Mouse (Mus musculus) liver, adult 10 weeks (tissue): ENCODE measurements around the gene Ssr4. TPM values are rescaled to one million over a fixed set of nuclear protein-coding genes. Genes with fewer than 3 reads are reported as not detected.

Experiments
- polyA plus RNA-seq: library from polyadenylated mRNA; stranded (reverse); fragments of 350-450 nt; fragmentation: Illumina TruSeq; extraction: RNeasy Lipid Tissue Mini Kit (QIAGEN cat#74804); gene quantifications from one replicate; pipeline ENCODE4 v1.2.3, GENCODE M21; 2014; ENCODE audit warnings: low read depth, low replicate concordance

The Ssr4 gene
- polyA plus RNA-seq, result 45.6 TPM

GRCm38 (mm10) chrX:73786364-73787224, at the start of gene Ssr4, which contains the start of gene Idh3g:
TSS of gene Ssr4 (plus strand) at chrX:73787028.
TSS of gene Idh3g (minus strand) at chrX:73786897.

DNA sequence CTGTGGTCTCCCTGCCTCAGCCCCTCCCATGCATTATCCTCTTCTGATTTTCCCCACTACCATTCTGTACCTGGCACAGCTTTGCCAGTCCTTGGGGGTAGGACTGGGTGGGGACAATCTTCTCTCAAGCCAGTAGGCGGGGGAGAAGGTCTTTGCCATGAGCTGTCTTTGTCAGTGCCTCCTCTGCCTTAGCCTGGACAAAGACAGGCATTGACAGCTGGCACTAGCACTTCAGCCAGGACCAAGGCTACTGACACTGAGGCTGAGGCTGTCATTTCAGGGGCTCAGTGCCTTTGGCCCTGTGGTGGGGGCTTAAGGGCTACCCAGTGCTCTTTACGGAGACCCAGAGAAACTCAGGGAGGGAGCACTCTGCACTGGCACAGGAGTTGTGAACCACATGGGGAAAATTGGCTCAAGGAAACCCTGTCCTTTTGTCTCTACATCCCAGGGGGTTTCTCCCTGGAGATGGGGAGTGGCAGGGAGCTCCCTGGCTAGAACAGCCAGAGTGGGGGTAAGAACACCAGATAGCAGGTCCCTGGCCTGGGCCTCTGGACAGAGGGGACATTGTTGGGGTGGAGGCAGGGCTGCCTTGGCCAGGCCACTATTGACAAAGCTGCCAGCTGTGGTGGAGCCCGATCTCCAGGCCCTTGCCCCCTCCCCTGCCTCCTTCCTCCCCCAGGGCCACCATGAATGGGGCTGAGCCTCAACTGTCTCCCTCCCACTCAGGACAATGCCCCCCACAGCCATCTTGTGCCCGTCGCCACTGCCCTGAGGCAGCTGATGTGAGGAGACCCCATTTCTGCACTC, 30.3 kb upstream of the Ssr4 start, which contains the start of gene Plxnb3:
Gene Plxnb3 (plus strand): TSS at position 757 of the 807 bp plus-strand sequence.

DNA sequence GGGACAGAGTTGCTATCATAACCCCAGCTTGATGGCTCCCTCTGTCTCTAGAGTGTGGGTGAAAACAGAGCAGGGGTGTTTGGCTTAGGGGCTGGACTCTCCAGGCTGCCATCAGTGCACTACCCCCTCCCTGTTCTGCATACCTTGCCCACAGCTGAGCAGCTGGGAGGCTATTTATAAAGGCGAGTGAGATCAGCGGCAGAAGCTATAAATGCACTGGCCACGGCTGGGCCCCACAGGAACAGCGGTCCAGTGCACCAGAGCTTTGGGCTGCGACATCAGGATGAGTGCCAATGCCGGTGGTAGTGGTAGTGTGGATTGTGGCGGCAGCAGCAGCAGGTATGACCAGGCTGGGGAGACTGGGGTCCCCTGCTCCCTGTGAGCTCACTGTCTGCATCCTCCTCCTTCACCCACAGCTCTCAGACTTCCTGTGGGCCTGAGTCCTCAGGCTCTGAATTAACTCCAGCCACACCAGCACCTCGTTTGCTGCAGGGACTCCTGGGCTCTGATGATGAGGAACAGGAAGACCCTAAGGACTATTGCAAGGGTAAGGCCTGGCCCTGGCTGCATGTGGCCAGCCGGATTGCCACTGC, 12.6 kb upstream of the Ssr4 start, which contains the start of gene Srpk3:
Gene Srpk3 (plus strand): TSS at position 238 of the 593 bp plus-strand sequence.

GRCm38 (mm10) chrX:73824185-73825151, 37.6 kb downstream of the Ssr4 start, which contains the start of gene Pdzd4:
TSS of gene Pdzd4 (minus strand) at chrX:73824969.

Other genes with a start within 250 kb of the Ssr4 start
- not detected for gene Dusp9, start 147.6 kb upstream of the Ssr4 start, polyA plus RNA-seq
- gene Pnck, start 126.9 kb upstream of the Ssr4 start, polyA plus RNA-seq, result not detected
- gene Slc6a8, start 113.9 kb upstream of the Ssr4 start, polyA plus RNA-seq, result 1.7 TPM
- 177 TPM for gene Bcap31, start 70.9 kb upstream of the Ssr4 start, polyA plus RNA-seq
- gene Abcd1, start 70.4 kb upstream of the Ssr4 start, polyA plus RNA-seq, result 3.3 TPM
- gene Plxnb3, start 29.9 kb upstream of the Ssr4 start, polyA plus RNA-seq, result not detected
- not detected for gene Srpk3, start 12.6 kb upstream of the Ssr4 start, polyA plus RNA-seq
- gene Idh3g, start 131 bp upstream of the Ssr4 start, polyA plus RNA-seq, result 30.7 TPM
- gene Pdzd4, start 37.9 kb downstream of the Ssr4 start, polyA plus RNA-seq, result not detected
- not detected for gene Avpr2, start 105.1 kb downstream of the Ssr4 start, polyA plus RNA-seq
- gene L1cam, start 109.1 kb downstream of the Ssr4 start, polyA plus RNA-seq, result not detected
- gene Arhgap4, start 134.8 kb downstream of the Ssr4 start, polyA plus RNA-seq, result 0.45 TPM
- gene Naa10, start 134.9 kb downstream of the Ssr4 start, polyA plus RNA-seq, result 11.0 TPM
- 1.1 TPM for gene Renbp, start 143.8 kb downstream of the Ssr4 start, polyA plus RNA-seq
- 12.6 TPM for gene Hcfc1, start 179.3 kb downstream of the Ssr4 start, polyA plus RNA-seq
- gene Irak1, start 236.9 kb downstream of the Ssr4 start, polyA plus RNA-seq, result 27.4 TPM